Mouse (Mus musculus): ENCODE data around the gene Gm20403. TPM values are rescaled to one million over a fixed set of nuclear protein-coding genes. Genes with fewer than 3 reads are reported as not detected.
"Not testable (repeated sequence)": the region's sequence is repeated elsewhere in the genome, so short reads cannot be mapped to it uniquely, and the experiment has no call there.

The Gm20403 gene
- polyA plus RNA-seq, 1 experiment from 2014 or later: not detected

- H3K4me2 ChIP-seq (replicated peaks; ENCODE audit: low read depth, low read length): peak overlapping the region; percentile 40
- no peak overlapping the region for H3K9ac ChIP-seq (replicated peaks; ENCODE audit: low read length)
- no peak for ATAC-seq (ENCODE audit: low FRiP score, low TSS enrichment)
- 0 out of 2 replicates have a peak overlapping the region, but pooled peaks have one; percentile 8 for H3K4me3 ChIP-seq (ENCODE audit: low read length)
- H3K27ac ChIP-seq (ENCODE audit: low read length): no peak overlapping the region
- peaks cover 5% of the 10 kb centered on the region; the same call in 1 of the 2 replicates for H3K9me3 ChIP-seq (ENCODE audit: low read length)
- no peaks in the 10 kb centered on the region for H3K27me3 ChIP-seq (ENCODE audit: insufficient read depth, low read length)
- no peaks in the 10 kb centered on the region for H3K36me3 ChIP-seq (ENCODE audit: insufficient read depth, low read length)
- WGBS: 46% methylated on average over 14 of the region's 14 CpGs
- H3K4me1 ChIP-seq (ENCODE audit: insufficient read depth, low read length): 0 out of 2 replicates have a peak, but pooled peaks cover 3% of the 10 kb centered on the region
Measured at GRCm38 (mm10) chr12:55007361-55008008, 21.2 kb upstream of the Gm20403 start.

GRCm38 (mm10) chr12:55006071-55006470, 19.7 kb upstream of the Gm20403 start:
- peaks cover 5% of the 10 kb centered on the region; the same call in 1 of the 2 replicates for H3K9me3 ChIP-seq (ENCODE audit: low read length)
- 89% methylated on average over 7 of the region's 7 CpGs for WGBS
- no peak overlapping the region for H3K4me3 ChIP-seq (ENCODE audit: low read length)
- no peaks in the 10 kb centered on the region for H3K36me3 ChIP-seq (ENCODE audit: insufficient read depth, low read length)
- no peaks in the 10 kb centered on the region for H3K27me3 ChIP-seq (ENCODE audit: insufficient read depth, low read length)
- 0 out of 2 replicates have a peak, but pooled peaks cover 3% of the 10 kb centered on the region for H3K4me1 ChIP-seq (ENCODE audit: insufficient read depth, low read length)
- no peak overlapping the region for H3K4me2 ChIP-seq (replicated peaks; ENCODE audit: low read depth, low read length)
- ATAC-seq (ENCODE audit: low FRiP score, low TSS enrichment): no peak
- H3K9ac ChIP-seq (replicated peaks; ENCODE audit: low read length): no peak overlapping the region
- H3K27ac ChIP-seq (ENCODE audit: low read length): no peak overlapping the region

- H3K4me2 ChIP-seq (replicated peaks; ENCODE audit: low read depth, low read length): no peak overlapping the region
- H3K9me3 ChIP-seq (ENCODE audit: low read length): peaks cover 5% of the 10 kb centered on the region; the same call in 1 of the 2 replicates
- ATAC-seq (ENCODE audit: low FRiP score, low TSS enrichment): no peak
- H3K4me1 ChIP-seq (ENCODE audit: insufficient read depth, low read length): 0 out of 2 replicates have a peak, but pooled peaks cover 3% of the 10 kb centered on the region
- H3K4me3 ChIP-seq (ENCODE audit: low read length): no peak overlapping the region
- no peak overlapping the region for H3K27ac ChIP-seq (ENCODE audit: low read length)
- no peaks in the 10 kb centered on the region for H3K27me3 ChIP-seq (ENCODE audit: insufficient read depth, low read length)
- H3K36me3 ChIP-seq (ENCODE audit: insufficient read depth, low read length): no peaks in the 10 kb centered on the region
- WGBS: 87% methylated on average over 3 of the region's 3 CpGs
- H3K9ac ChIP-seq (replicated peaks; ENCODE audit: low read length): no peak overlapping the region
Measured at GRCm38 (mm10) chr12:55004396-55004795, 18.1 kb upstream of the Gm20403 start.

DNA sequence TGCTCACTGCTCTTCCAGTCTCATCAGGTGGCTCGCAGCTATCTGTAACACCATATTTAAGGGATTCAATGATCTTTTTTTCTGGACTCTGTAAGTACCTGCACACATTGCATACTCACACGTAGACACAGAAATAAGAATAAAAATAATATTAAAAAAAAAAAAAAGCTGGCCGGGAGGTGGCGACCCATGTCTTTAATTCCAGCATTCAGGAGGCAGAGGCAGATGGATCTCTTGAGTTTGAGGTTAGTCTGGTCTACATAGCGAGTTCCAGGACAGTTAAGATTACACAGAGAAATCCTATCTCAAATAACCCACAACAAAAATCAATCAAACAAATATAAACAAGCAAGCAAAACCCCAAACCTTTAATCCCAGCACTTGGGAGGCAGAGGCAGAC, 17.5 kb upstream of the Gm20403 start:
- 88% methylated on average over 5 of the region's 5 CpGs for WGBS
- Histone ChIP-seq H3K36me3 (ENCODE audit: insufficient read depth, low read length) (no peaks in the 10 kb centered on the region), H3K27me3 (ENCODE audit: insufficient read depth, low read length) (no peaks in the 10 kb centered on the region), H3K27ac (ENCODE audit: low read length) (no peak overlapping the region), H3K9me3 (ENCODE audit: low read length) (peaks cover 5% of the 10 kb centered on the region; the same call in 1 of the 2 replicates), H3K4me2 (replicated peaks; ENCODE audit: low read depth, low read length) (no peak overlapping the region), H3K4me1 (ENCODE audit: insufficient read depth, low read length) (0 out of 2 replicates have a peak, but pooled peaks cover 3% of the 10 kb centered on the region), H3K9ac (replicated peaks; ENCODE audit: low read length) (no peak overlapping the region), H3K4me3 (ENCODE audit: low read length) (no peak overlapping the region)
- ATAC-seq (ENCODE audit: low FRiP score, low TSS enrichment): no peak

DNA sequence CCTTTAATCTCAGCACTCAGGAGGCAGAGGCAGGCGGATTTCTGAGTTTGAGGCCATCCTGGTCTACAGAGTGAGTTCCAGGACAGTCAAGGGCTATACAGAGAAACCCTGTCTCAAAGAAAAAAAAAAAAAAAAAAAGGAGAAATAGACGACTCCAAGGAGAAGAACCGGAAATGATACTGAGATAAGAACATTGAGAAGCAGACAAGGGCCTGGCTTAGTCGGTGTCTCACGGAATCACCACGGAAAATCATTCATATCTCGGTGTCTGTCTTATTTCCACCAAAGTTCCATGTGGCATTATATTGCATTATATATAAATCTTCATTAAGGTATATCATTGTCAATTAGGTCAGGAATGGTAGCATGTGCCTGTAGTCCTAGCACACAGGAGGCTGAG, 16.2 kb upstream of the Gm20403 start:
- 91% methylated on average over 7 of the region's 7 CpGs for WGBS
- not testable (repeated sequence) for ATAC-seq (ENCODE audit: low FRiP score, low TSS enrichment); H3K9me3 ChIP-seq (ENCODE audit: low read length); H3K4me2 ChIP-seq (replicated peaks; ENCODE audit: low read depth, low read length); H3K36me3 ChIP-seq (ENCODE audit: insufficient read depth, low read length); H3K27ac ChIP-seq (ENCODE audit: low read length); H3K27me3 ChIP-seq (ENCODE audit: insufficient read depth, low read length); H3K4me1 ChIP-seq (ENCODE audit: insufficient read depth, low read length); H3K9ac ChIP-seq (replicated peaks; ENCODE audit: low read length); H3K4me3 ChIP-seq (ENCODE audit: low read length)

DNA sequence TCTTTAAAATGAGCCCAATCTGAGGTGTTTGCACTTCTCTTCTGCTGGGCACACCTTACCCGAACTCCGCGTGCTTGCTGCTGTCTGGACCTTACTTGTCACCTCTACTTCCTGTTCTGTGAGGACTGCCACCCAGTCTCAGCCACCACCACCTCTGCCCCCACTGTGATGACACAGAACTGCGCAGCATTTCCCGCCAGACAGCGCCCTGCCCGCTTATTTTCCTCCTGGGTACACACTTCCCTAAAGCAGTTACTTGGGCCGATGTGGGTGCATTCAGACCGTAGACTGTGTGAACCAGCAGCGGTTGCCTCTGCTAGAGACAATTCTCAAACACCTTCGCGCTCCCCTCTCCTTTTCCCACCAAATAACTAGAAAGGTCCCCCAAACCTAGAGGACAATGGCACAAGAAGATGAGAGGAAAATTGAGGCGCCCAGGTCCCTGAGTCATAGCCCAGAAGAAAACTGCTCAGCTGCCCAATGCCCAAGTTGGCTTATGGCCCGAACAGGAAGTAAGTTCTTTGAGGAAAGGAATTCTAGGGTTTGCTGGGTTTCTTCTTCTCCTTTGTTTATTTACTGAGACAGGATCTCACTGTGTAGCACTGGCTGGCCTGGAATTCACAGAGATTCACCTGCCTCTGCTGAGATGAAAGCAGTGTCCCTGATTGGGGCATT, 12.8 kb upstream of the Gm20403 start:
- WGBS: 75% methylated on average over 14 of the region's 14 CpGs

DNA sequence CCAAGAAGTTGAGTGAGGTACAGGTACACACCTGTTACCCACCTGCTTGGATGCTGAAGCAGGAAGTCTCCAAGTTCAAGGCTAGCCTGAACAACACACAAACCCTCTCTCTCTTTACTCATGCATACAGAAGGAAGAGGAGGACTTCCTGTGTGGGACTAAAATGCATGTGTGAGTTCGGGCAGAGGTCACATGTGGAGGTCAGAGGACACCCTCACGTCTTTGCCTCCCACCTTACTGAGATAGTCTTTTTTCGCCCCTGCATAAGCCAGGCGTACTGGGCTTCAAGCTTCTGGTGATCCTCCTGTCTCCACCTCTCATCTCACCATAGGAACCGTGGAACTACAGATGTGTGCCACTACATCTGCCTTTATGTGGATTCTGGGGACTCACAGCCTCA, 12.1 kb upstream of the Gm20403 start:
- no peak overlapping the region for H3K4me3 ChIP-seq (ENCODE audit: low read length)
- H3K27me3 ChIP-seq (ENCODE audit: insufficient read depth, low read length): no peaks in the 10 kb centered on the region
- no peaks in the 10 kb centered on the region for H3K4me1 ChIP-seq (ENCODE audit: insufficient read depth, low read length)
- H3K36me3 ChIP-seq (ENCODE audit: insufficient read depth, low read length): no peaks in the 10 kb centered on the region
- no peak for ATAC-seq (ENCODE audit: low FRiP score, low TSS enrichment)
- no peaks in the 10 kb centered on the region for H3K9me3 ChIP-seq (ENCODE audit: low read length)
- H3K4me2 ChIP-seq (replicated peaks; ENCODE audit: low read depth, low read length): no peak overlapping the region
- 58% methylated on average over 5 of the region's 5 CpGs for WGBS
- no peak overlapping the region for H3K9ac ChIP-seq (replicated peaks; ENCODE audit: low read length)
- no peak overlapping the region for H3K27ac ChIP-seq (ENCODE audit: low read length)

More for the DNA sequence above, 12.8 kb upstream of the Gm20403 start:
- Histone ChIP-seq H3K9ac (replicated peaks; ENCODE audit: low read length) (no peak overlapping the region), H3K4me1 (ENCODE audit: insufficient read depth, low read length) (no peaks in the 10 kb centered on the region), H3K4me3 (ENCODE audit: low read length) (no peak overlapping the region), H3K27ac (ENCODE audit: low read length) (no peak overlapping the region), H3K9me3 (ENCODE audit: low read length) (no peaks in the 10 kb centered on the region), H3K4me2 (replicated peaks; ENCODE audit: low read depth, low read length) (no peak overlapping the region), H3K27me3 (ENCODE audit: insufficient read depth, low read length) (no peaks in the 10 kb centered on the region), H3K36me3 (ENCODE audit: insufficient read depth, low read length) (no peaks in the 10 kb centered on the region)
- ATAC-seq (ENCODE audit: low FRiP score, low TSS enrichment): no peak

DNA sequence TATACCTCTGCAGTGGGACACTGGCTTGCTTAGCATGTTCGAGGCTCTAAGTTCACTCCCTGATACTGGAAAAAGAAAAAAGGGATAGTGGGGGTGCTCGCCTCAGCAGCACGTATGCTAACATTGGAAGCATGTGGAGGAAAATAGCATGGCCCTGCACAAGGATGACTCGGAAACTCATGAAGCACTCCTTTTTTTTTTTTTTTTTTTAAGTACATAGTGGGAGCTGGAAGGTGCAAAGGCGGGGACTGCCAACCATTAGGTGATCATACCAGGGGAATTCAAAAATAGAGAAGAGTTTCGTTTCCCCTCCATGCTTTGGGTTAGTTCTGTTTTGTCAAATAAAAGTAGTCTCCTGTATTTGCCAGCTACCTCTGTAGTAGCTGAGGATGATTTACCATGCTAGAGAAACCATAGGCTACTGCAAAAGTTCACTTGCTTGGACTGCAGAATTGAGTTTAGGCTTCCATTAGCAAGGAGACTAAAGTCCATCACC, 10.7 kb upstream of the Gm20403 start:
- H3K9me3 ChIP-seq (ENCODE audit: low read length): no peaks in the 10 kb centered on the region
- H3K9ac ChIP-seq (replicated peaks; ENCODE audit: low read length): no peak overlapping the region
- H3K27ac ChIP-seq (ENCODE audit: low read length): no peak overlapping the region
- no peak overlapping the region for H3K4me2 ChIP-seq (replicated peaks; ENCODE audit: low read depth, low read length)
- ATAC-seq (ENCODE audit: low FRiP score, low TSS enrichment): no peak
- H3K27me3 ChIP-seq (ENCODE audit: insufficient read depth, low read length): no peaks in the 10 kb centered on the region
- WGBS: 86% methylated on average over 6 of the region's 6 CpGs
- H3K4me3 ChIP-seq (ENCODE audit: low read length): no peak overlapping the region
- no peaks in the 10 kb centered on the region for H3K36me3 ChIP-seq (ENCODE audit: insufficient read depth, low read length)
- H3K4me1 ChIP-seq (ENCODE audit: insufficient read depth, low read length): no peaks in the 10 kb centered on the region

DNA sequence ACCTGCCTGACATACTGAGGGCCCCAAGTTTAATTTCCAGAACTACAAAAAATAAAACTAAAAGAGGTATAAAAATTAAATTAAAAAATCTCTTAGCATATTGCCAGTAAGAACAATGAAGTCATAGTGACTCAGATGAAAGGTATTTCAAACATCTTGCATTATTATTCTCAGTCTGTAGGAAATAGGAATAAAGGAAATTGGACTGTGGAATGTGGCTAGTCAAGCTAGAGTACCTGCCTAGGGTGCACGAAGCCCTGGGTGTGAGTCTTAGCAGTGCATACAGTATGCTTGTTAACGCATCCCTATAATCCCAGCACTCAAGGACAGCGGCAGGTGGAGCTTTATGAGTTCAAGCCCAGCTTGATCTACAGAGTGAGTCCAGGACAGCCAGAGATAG, 9.6 kb upstream of the Gm20403 start:
- H3K27me3 ChIP-seq (ENCODE audit: insufficient read depth, low read length): no peaks in the 10 kb centered on the region
- H3K4me3 ChIP-seq (ENCODE audit: low read length): no peak overlapping the region
- H3K27ac ChIP-seq (ENCODE audit: low read length): no peak overlapping the region
- no peaks in the 10 kb centered on the region for H3K4me1 ChIP-seq (ENCODE audit: insufficient read depth, low read length)
- no peak overlapping the region for H3K4me2 ChIP-seq (replicated peaks; ENCODE audit: low read depth, low read length)
- whole genome bisulfite sequencing: 67% methylated on average over 3 of the region's 3 CpGs
- no peaks in the 10 kb centered on the region for H3K36me3 ChIP-seq (ENCODE audit: insufficient read depth, low read length)
- H3K9me3 ChIP-seq (ENCODE audit: low read length): no peaks in the 10 kb centered on the region
- H3K9ac ChIP-seq (replicated peaks; ENCODE audit: low read length): no peak overlapping the region
- no peak for ATAC-seq (ENCODE audit: low FRiP score, low TSS enrichment)

- Histone ChIP-seq H3K4me3 (ENCODE audit: low read length) (no peak overlapping the region), H3K4me2 (replicated peaks; ENCODE audit: low read depth, low read length) (no peak overlapping the region), H3K9me3 (ENCODE audit: low read length) (no peaks in the 10 kb centered on the region), H3K27me3 (ENCODE audit: insufficient read depth, low read length) (no peaks in the 10 kb centered on the region), H3K9ac (replicated peaks; ENCODE audit: low read length) (no peak overlapping the region), H3K4me1 (ENCODE audit: insufficient read depth, low read length) (no peaks in the 10 kb centered on the region), H3K27ac (ENCODE audit: low read length) (no peak overlapping the region), H3K36me3 (ENCODE audit: insufficient read depth, low read length) (no peaks in the 10 kb centered on the region)
- ATAC-seq (ENCODE audit: low FRiP score, low TSS enrichment): no peak
- WGBS: 87% methylated on average over 4 of the region's 4 CpGs
Measured at GRCm38 (mm10) chr12:54994418-54994817, 8.1 kb upstream of the Gm20403 start.
